Mouse (Mus musculus) adrenal gland, postnatal 10 days (tissue): ENCODE results near the gene Il22ra2. TPM values are rescaled to one million over a fixed set of nuclear protein-coding genes. Genes with fewer than 3 reads are reported as not detected.

Experiments
- DNase-seq: peaks from one replicate; pipeline ENCODE4 v3.0.0; 2021; ENCODE audit warnings: mixed read lengths
- total RNA-seq, 2 experiments: library from RNA; stranded (reverse); gene quantifications; 2 replicates each; pipeline ENCODE4 v1.2.3; 2021

Il22ra2 gene
- total RNA-seq, 2 experiments from 2014 or later: 0.18 to 0.48 TPM

DNA sequence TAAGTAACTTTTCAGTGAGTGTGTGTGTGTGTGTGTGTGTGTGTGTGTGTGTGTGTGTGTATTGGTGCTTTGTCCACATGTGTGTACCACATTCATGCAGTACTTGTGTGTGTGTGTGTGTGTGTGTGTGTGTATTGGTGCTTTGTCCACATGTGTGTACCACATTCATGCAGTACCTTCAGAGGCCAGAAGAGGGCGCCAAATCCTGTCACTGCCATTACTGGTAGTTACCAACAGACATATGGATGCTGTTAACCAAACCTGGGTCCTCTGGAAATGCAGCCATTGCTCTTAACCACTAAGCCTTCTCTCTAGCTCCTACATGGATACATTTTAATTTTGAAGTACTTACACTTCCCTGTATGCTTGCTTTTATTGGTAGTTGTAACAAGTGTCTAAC, 20.3 kb upstream of the Il22ra2 start:
- DNase-seq: peak; percentile 46

DNA sequence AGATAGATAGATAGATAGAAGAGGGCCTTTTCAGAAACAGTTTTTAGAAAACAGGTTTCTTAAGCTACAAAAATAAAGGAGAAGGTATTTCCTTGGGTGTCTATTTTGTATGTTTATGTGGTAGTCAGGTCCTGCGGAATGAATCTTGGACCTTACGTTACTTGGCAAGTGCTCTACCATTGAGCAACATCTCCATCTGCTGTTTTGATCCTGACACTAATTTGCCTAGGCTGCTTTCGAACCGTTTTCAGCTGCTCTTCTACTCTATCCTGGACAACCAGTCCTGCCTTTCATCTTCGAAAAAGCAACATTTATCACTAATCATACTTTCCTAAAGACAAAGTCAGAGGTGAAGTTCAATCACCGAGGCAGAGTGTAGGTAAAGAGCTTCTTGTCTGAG, 18.6 kb upstream of the Il22ra2 start:
- no peak for DNase-seq

DNA sequence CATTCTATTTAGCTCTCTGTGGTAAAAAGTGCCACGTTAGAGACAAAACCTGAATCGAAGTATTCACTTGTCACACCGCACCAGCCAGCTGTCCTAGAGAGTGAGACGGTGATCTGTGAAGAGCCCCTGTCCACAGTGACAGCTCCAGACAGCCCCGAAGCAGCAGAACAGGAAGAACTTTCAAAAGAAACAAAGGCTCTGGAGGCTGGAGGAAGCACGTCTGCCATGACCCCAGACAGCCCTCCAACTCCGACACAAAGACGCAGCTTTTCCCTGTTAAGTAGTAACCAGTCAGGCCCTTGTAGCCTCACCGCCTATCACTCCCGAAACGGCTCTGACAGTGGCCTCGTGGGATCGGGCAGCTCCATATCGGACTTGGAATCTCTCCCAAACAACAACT, 12.7 kb upstream of the Il22ra2 start:
- no peak for DNase-seq

DNA sequence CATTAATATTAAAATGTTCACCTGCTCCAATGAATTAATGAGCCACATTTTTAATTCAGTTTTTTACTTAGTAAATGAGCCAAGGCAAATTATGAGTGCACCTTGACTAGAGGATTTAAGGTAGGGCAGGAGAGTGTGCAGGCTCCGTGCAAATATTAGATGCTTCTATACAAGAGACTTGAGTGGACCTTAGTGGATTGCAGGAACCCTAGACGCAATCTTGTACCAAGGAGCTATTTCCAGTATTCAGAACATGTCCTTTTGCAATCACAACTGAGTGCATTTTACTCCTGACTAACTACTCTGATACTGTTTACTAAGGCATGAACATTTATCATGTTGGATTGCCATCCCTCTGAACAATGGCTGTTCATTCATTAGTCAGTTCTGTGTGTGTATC, 10.2 kb upstream of the Il22ra2 start:
- DNase-seq: no peak

GRCm38 (mm10) chr10:19613111-19613753, 8.6 kb upstream of the Il22ra2 start:
- peak; percentile 69 for DNase-seq

DNA sequence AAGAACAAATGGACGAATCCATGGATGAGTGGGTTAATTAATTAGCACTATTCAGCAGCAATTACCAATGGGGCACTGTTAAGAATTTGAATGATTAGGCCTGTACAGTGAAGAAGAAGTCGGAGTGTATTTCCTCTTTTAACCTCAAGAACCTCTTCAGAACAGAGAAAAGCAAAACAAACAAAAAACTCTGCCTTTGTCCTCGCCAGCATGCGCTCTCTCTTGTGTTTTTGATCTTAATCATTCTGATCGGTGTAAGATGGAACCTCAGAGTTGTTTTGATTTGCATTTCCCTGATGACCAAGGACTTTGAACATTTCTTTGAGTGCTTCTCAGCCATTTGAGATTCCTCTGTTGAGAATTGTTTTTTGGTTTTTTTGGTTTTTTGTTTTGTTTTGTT, 2.1 kb upstream of the Il22ra2 start:
- DNase-seq: no peak

- no peak for DNase-seq
Observed at GRCm38 (mm10) chr10:19624617-19625016, 2.8 kb downstream of the Il22ra2 start.

- no peak for DNase-seq
Observed at GRCm38 (mm10) chr10:19627342-19627741, 5.5 kb downstream of the Il22ra2 start.

DNA sequence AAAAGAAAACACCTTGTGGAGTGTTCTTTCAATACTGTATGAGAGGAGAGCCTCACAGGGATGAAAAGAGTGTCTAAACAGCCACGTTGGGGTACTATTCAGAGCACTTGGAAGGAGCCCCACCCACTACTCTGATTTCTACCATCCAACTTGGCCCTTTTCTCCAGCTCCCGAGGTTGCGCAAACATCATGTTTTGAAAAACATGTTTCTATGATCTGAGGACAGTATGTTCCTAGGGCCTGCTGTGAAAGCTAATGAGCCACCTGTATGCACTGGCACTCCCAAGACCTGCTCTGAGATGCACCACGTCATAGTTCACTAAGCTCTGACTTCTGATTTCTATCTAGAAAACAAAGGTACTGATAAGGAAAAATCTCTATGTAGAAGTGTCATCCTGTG, 6.0 kb downstream of the Il22ra2 start:
- no peak for DNase-seq

- DNase-seq: no peak
Observed at GRCm38 (mm10) chr10:19631616-19632195, 9.9 kb downstream of the Il22ra2 start.

- DNase-seq: no peak
Observed at GRCm38 (mm10) chr10:19638851-19639250, 17.1 kb downstream of the Il22ra2 start.

- DNase-seq: no peak
Observed at GRCm38 (mm10) chr10:19639630-19640029, 17.8 kb downstream of the Il22ra2 start.

DNA sequence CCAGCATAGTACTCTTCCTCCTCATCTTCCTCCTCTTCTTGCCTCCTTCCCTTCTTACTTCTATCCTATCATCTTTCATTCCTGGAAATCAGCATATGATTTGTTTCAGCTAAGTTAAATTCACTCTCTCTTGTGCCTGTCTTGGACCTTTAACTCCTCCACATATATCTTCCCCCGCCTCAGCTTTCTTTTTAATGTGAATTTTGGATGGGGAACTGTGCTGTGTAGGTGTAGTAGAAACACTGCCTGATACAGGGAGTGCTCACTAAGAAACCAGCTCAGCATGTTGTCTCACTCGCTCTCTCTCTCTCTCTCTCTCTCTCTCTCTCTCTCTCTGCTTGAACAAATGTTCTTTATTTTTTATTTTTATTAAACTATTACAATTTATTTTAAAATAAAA, 23.3 kb downstream of the Il22ra2 start:
- no peak for DNase-seq

DNA sequence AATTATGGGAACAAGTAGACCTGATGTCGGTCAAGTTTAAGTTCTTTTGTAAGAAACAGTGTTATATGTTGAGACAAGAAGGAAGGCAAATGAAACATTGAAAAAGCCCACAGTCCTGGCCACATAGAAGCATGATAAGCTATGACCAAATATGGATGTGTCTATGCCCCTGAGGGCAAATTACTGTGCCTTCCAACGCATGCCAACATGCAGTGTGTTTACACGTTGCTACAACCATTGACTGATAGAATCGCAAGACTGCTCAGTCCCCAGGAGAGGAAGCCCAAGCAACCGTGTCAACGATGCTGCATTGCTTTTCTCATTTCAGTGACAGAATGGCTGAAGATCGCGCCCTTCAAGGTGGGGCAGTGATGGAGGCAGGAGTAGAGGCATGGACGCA, 35.6 kb downstream of the Il22ra2 start:
- no peak for DNase-seq

- DNase-seq: no peak
Observed at GRCm38 (mm10) chr10:19659953-19660352, 38.2 kb downstream of the Il22ra2 start.

DNA sequence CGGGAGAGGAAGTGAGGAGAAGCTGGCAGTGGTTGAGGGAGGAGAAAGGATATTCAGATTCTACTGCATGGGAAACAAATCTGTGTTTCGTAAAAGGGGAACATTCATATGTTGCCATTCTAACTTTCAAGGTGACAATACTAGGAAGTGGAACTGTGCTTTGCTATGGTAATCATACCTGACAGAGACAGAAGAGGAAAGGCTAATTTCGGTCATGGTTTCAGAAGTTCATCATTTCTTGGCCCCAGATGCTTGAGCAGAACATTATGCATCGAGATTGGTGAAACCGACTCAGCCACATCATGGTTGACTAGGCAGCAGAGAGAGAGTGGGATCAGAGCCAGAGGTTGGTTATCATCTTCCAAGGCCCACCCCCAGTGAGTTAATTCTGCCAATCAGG, 47.2 kb downstream of the Il22ra2 start:
- no peak for DNase-seq

DNA sequence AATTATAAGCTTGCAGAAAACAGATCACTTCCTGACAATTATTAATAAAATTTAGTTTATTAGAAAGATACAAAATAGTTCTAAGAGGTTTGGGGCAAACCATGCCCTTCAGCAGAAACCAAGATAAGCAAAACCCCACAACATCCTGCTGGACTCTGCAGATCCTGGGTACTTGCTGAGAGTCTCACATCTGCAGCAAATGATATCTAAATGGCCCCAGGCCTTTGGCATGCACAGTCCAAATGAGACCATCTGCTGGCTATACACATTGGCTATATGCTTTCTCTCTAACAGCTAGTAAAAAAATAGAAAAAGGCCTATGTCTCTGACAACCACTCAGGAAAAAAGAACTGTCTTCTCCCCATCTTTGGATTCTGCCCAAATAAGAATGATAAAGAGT, 50.2 kb downstream of the Il22ra2 start:
- no peak for DNase-seq

DNA sequence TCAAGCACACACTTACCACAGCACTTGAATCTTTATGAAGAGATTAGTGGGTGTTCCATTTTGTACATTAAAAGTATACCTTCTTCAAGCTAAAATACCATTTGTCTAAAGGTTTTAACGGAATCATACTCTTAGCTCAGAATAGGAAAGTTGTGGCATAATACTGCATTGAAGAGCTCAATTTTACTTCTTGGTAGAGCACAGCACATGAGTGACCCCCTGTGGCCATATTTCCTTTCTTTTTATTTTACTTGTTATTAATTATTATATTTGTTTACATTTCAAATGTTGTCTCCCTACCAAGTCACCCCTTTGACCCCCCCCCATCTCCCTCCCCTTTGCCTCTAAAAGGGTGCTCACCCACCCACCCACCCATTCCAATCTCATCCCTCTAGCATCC, 51.3 kb downstream of the Il22ra2 start:
- DNase-seq: no peak

Other genes starting within 250 kb of the Il22ra2 start
- gene Ifngr1, start 30.0 kb upstream of the Il22ra2 start, total RNA-seq: 10 to 100 TPM; 60.2 to 87.8 TPM
- gene Il20ra, start 90.6 kb downstream of the Il22ra2 start, total RNA-seq: 1 to 10 TPM; 2.8 to 3.3 TPM
- gene Slc35d3, start 229.5 kb downstream of the Il22ra2 start, total RNA-seq: 10 to 100 TPM; 10.2 to 11.7 TPM